Mouse (Mus musculus) CH12.LX (cell line): Measurements from ENCODE around the gene Lysmd1.

Experiments used
- CTCF ChIP-seq, 2 experiments: IDR thresholded peaks in 1 of 2; conservative IDR thresholded peaks in 1 of 2; 2 replicates each; pipeline ENCODE4 v1.5.1; 2011 to 2012; ENCODE audit warnings: low read depth in 2 of 2, low read length in 2 of 2, improper control_type of control experiment in 1 of 2, inconsistent platforms in 1 of 2, mild to moderate bottlenecking in 1 of 2, moderate library complexity in 1 of 2
- E2F4 ChIP-seq: IDR thresholded peaks from 2 replicates; pipeline ENCODE4 v1.6.1; 2011; ENCODE audit warnings: low read depth, low read length, improper control_type of control experiment; ENCODE audit not compliant: insufficient replicate concordance
- MAFK ChIP-seq: IDR thresholded peaks from 2 replicates; pipeline ENCODE4 v1.6.1; 2011; ENCODE audit warnings: low read length, improper control_type of control experiment; ENCODE audit not compliant: insufficient replicate concordance
- NELFE ChIP-seq: IDR thresholded peaks from 2 replicates; pipeline ENCODE4 v1.6.1; 2011; ENCODE audit warnings: low read depth, low read length, improper control_type of control experiment
- POLR2A ChIP-seq: IDR thresholded peaks from 2 replicates; pipeline ENCODE4 v1.6.1; 2011; ENCODE audit warnings: low read depth, mild to moderate bottlenecking, improper control_type of control experiment, low read length
- POLR2AphosphoS2 ChIP-seq: IDR thresholded peaks from 2 replicates; pipeline ENCODE4 v1.6.1; 2011; ENCODE audit warnings: low read depth, low read length, improper control_type of control experiment
- TCF12 ChIP-seq: IDR thresholded peaks from 2 replicates; pipeline ENCODE4 v1.6.1; 2014; ENCODE audit warnings: low read depth, mild to moderate bottlenecking, inconsistent platforms, low read length, improper control_type of control experiment
- ZC3H11A ChIP-seq: IDR thresholded peaks from 2 replicates; pipeline ENCODE4 v1.6.1; 2012; ENCODE audit warnings: low read depth, mild to moderate bottlenecking, inconsistent platforms, low read length, improper control_type of control experiment

DNA sequence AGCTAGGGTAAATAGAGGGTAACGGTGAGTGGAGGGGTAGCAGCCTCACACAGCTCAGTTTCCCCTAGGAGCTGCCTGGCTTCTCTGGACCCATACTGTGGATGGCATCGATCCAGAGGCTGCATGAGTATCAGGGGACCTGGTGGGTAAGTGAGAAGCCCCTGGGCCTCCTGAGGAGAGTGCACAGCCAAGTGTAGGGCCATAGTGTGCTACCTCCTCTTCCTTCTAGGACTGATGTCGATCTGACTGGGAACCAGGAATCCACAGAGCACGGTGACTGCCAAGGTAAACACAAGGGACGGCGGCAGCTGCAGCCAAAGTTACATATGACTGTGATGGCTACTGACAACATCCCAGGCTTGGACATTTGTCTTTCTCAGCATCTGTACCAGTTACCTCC, 37.2 kb downstream of the Lysmd1 start:
- no peak for TF ChIP-seq NELFE
- TF ChIP-seq POLR2A: no peak
- no peak for TF ChIP-seq TCF12
- TF ChIP-seq ZC3H11A: no peak
- TF ChIP-seq CTCF (conservative IDR thresholded peaks at IDR 0.05 in 1 of 2, IDR thresholded peaks at IDR 0.05 in 1 of 2; ENCODE audit: low read depth in 2 of 2, low read length in 2 of 2): no peak
- no peak for TF ChIP-seq E2F4
- TF ChIP-seq POLR2AphosphoS2: no peak
- no peak for TF ChIP-seq MAFK
